10 mouse cellular contexts compared by ENCODE assay signal in the genomic region with DNA sequence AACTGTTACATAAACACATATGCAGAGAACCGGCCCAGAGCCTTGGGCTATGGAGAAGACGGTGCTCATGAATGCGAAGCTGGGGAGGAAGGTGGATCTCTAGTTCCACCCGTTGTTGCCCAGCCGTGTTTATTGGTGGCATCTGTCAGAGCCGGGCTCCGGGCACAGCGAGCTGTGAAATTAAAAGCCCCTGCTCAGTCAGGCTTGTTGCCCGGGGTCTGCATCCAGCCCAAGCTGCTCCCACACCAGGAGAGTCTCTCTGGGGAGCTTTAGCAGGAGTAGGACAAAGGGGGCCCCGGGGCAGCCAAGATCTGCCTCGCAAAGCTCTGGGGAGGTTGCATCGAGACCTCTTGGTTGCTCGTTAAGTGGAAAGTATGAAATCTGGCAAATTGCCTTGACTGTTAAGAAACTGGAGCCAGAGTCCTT. TPM values are rescaled to one million over a fixed set of nuclear protein-coding genes. Genes with fewer than 3 reads are reported as not detected.
DNase-seq lines count a peak whose midpoint lies in the region; ATAC-seq lines count a peak whose summit lies in the region.
"Had no signal": no experiment of that assay in that cellular context is flagged by ENCODE, and none has a peak within 500 bp of the region (broad histone marks: within the 10 kb centered on the region; RNA-seq: fewer than 3 reads in every experiment).

No protein-coding gene starts in this region.

- no peak overlapping the region for H3K4me3 ChIP-seq in embryonic facial prominence, embryonic 13.5 days
- H3K4me3 ChIP-seq in embryonic facial prominence, embryonic 10.5 days = no peak overlapping the region
- no peak overlapping the region for H3K4me3 ChIP-seq in brown adipose tissue, adult 24 weeks (ENCODE audit: insufficient read depth, low read depth, low read length)
- no peak overlapping the region for H3K4me3 ChIP-seq in hindbrain, embryonic 16.5 days (ENCODE audit: low read length)
- no peak overlapping the region for H3K4me3 ChIP-seq in midbrain, embryonic 12.5 days
- H3K4me3 ChIP-seq: heart, embryonic 12.5 days; lung, embryonic 15.5 days had no signal

- H3K27me3 ChIP-seq in embryonic facial prominence, embryonic 13.5 days = no peaks in the 10 kb centered on the region
- H3K27me3 ChIP-seq in embryonic facial prominence, embryonic 10.5 days (replicated peaks; ENCODE audit: low read depth, poor library complexity, severe bottlenecking) = no peaks in the 10 kb centered on the region
- no peaks in the 10 kb centered on the region for H3K27me3 ChIP-seq in hindbrain, embryonic 16.5 days (replicated peaks; ENCODE audit: control insufficient read depth, insufficient read depth, low read length)
- no peaks in the 10 kb centered on the region for H3K27me3 ChIP-seq in midbrain, embryonic 12.5 days
- H3K27me3 ChIP-seq: heart, embryonic 12.5 days; lung, embryonic 15.5 days had no signal

- H3K36me3 ChIP-seq in embryonic facial prominence, embryonic 13.5 days = no peaks in the 10 kb centered on the region
- H3K36me3 ChIP-seq in embryonic facial prominence, embryonic 10.5 days (replicated peaks) = peaks cover 3% of the 10 kb centered on the region; the same call in 1 of the 2 replicates
- no peaks in the 10 kb centered on the region for H3K36me3 ChIP-seq in hindbrain, embryonic 16.5 days (ENCODE audit: control insufficient read depth, insufficient read depth, low read length)
- no peaks in the 10 kb centered on the region for H3K36me3 ChIP-seq in midbrain, embryonic 12.5 days
- H3K36me3 ChIP-seq: lung, embryonic 15.5 days had no signal

- DNase-seq in embryonic facial prominence, embryonic 10.5 days (ENCODE audit: low spot score) = no peak
- DNase-seq in spleen, postnatal 10 days (ENCODE audit: low spot score in 2 of 2) = no peak
- DNase-seq in spleen, postnatal 4 days (ENCODE audit: low spot score in 2 of 2) = no peak
- DNase-seq in layer of hippocampus, adult 8-10 months (ENCODE audit: low spot score in 2 of 2) = no peak

- no peak overlapping the region for H3K4me2 ChIP-seq in embryonic facial prominence, embryonic 13.5 days
- no peak overlapping the region for H3K4me2 ChIP-seq in hindbrain, embryonic 16.5 days (ENCODE audit: low read length)
- no peak overlapping the region for H3K4me2 ChIP-seq in midbrain, embryonic 12.5 days (replicated peaks)

- H3K27ac ChIP-seq in embryonic facial prominence, embryonic 13.5 days = peak overlapping the region; percentile 33; the same call in 1 of the 2 replicates
- no peak overlapping the region; the same call in 1 of the 2 replicates for H3K27ac ChIP-seq in embryonic facial prominence, embryonic 10.5 days (replicated peaks)
- H3K27ac ChIP-seq in brown adipose tissue, adult 24 weeks (replicated peaks; ENCODE audit: low read depth, low read length) = peak overlapping the region; percentile 57
- peak overlapping the region; percentile 53 for H3K27ac ChIP-seq in hindbrain, embryonic 16.5 days (ENCODE audit: low read depth, low read length)
- H3K27ac ChIP-seq in midbrain, embryonic 12.5 days (replicated peaks) = peak overlapping the region; percentile 60
- H3K27ac ChIP-seq: lung, embryonic 15.5 days had no signal

- 45% methylated on average over 13 of the region's 13 CpGs for WGBS in embryonic facial prominence, embryonic 13.5 days
- 73% methylated on average over 13 of the region's 13 CpGs for WGBS in embryonic facial prominence, embryonic 10.5 days
- WGBS in hindbrain, embryonic 16.5 days = 24% methylated on average over 13 of the region's 13 CpGs
- 58% methylated on average over 13 of the region's 13 CpGs for WGBS in midbrain, embryonic 12.5 days

- no peak for ATAC-seq in embryonic facial prominence, embryonic 13.5 days (ENCODE audit: insufficient number of reproducible peaks, insufficient read depth, low FRiP score, low TSS enrichment, low read depth)
- peak; percentile 69 for ATAC-seq in hindbrain, embryonic 16.5 days
- no peak for ATAC-seq in midbrain, embryonic 12.5 days (ENCODE audit: low FRiP score, low read depth)

- H3K9ac ChIP-seq in embryonic facial prominence, embryonic 13.5 days = 0 out of 2 replicates have a peak overlapping the region, but pooled peaks have one; percentile 41
- H3K9ac ChIP-seq in hindbrain, embryonic 16.5 days (ENCODE audit: low read depth, low read length) = peak overlapping the region; percentile 7
- H3K9ac ChIP-seq in midbrain, embryonic 12.5 days (replicated peaks) = no peak overlapping the region
- H3K9ac ChIP-seq: heart, embryonic 12.5 days; lung, embryonic 15.5 days had no signal

- H3K9me3 ChIP-seq in embryonic facial prominence, embryonic 13.5 days = no peaks in the 10 kb centered on the region
- H3K9me3 ChIP-seq in embryonic facial prominence, embryonic 10.5 days = no peaks in the 10 kb centered on the region
- H3K9me3 ChIP-seq in hindbrain, embryonic 16.5 days (ENCODE audit: control insufficient read depth, low read length) = no peaks in the 10 kb centered on the region
- no peaks in the 10 kb centered on the region for H3K9me3 ChIP-seq in midbrain, embryonic 12.5 days
- H3K9me3 ChIP-seq: heart, embryonic 12.5 days; lung, embryonic 15.5 days had no signal

- H3K4me1 ChIP-seq in embryonic facial prominence, embryonic 13.5 days = peaks cover 20% of the 10 kb centered on the region
- peaks cover 20% of the 10 kb centered on the region for H3K4me1 ChIP-seq in embryonic facial prominence, embryonic 10.5 days
- peaks cover 13% of the 10 kb centered on the region for H3K4me1 ChIP-seq in brown adipose tissue, adult 24 weeks (ENCODE audit: control insufficient read depth, insufficient read depth, insufficient read length, low read length)
- H3K4me1 ChIP-seq in hindbrain, embryonic 16.5 days (ENCODE audit: control insufficient read depth, insufficient read depth, low read depth, low read length) = peaks cover 12% of the 10 kb centered on the region
- peaks cover 18% of the 10 kb centered on the region for H3K4me1 ChIP-seq in midbrain, embryonic 12.5 days

RNA-seq across cellular contexts. Expression of gene Rhof, which starts 22.2 kb away (rescaled TPM):
- polyA plus RNA-seq in embryonic facial prominence, embryonic 13.5 days (2015; fragmentation: Nextera tagmentation; extraction: Ambion mirVana) = 5.6 and 6.6 TPM in 2 replicates
- polyA plus RNA-seq in embryonic facial prominence, embryonic 10.5 days (2016; fragmentation: Nextera tagmentation; extraction: Ambion mirVana) = 1.2 and 2.2 TPM in 2 replicates
- 0.48 and 0.67 TPM in 2 replicates for polyA plus RNA-seq in brown adipose tissue, adult 24 weeks (2012; ENCODE audit: insufficient read depth, insufficient read length, missing spikeins)
- polyA plus RNA-seq in hindbrain, embryonic 16.5 days (2015; fragmentation: Nextera tagmentation; extraction: Ambion mirVana) = 26.6 and 29.7 TPM in 2 replicates
- polyA plus RNA-seq in midbrain, embryonic 12.5 days (2016; fragmentation: Nextera tagmentation; extraction: Ambion mirVana) = 1.9 and 2.4 TPM in 2 replicates
- total RNA-seq in layer of hippocampus, adult 8-10 months (2022) = 10 to 100 TPM; 42.0 to 46.6 (median 45.3) TPM

RNA-seq across cellular contexts. Expression of gene Setd1b, which starts 31.7 kb away (rescaled TPM):
- polyA plus RNA-seq in embryonic facial prominence, embryonic 13.5 days (2015; fragmentation: Nextera tagmentation; extraction: Ambion mirVana) = 12.3 and 13.0 TPM in 2 replicates
- polyA plus RNA-seq in embryonic facial prominence, embryonic 10.5 days (2016; fragmentation: Nextera tagmentation; extraction: Ambion mirVana) = 8.1 TPM in 2 replicates
- 5.4 and 8.3 TPM in 2 replicates for polyA plus RNA-seq in brown adipose tissue, adult 24 weeks (2012; ENCODE audit: insufficient read depth, insufficient read length, missing spikeins)
- 9.5 and 9.8 TPM in 2 replicates for polyA plus RNA-seq in hindbrain, embryonic 16.5 days (2015; fragmentation: Nextera tagmentation; extraction: Ambion mirVana)
- polyA plus RNA-seq in midbrain, embryonic 12.5 days (2016; fragmentation: Nextera tagmentation; extraction: Ambion mirVana) = 13.1 and 13.2 TPM in 2 replicates
- total RNA-seq in layer of hippocampus, adult 8-10 months (2022) = 10 to 100 TPM; 33.1 to 37.9 (median 35.0) TPM

RNA-seq across cellular contexts. Expression of gene Tmem120b, which starts 42.1 kb away (rescaled TPM):
- 14.4 and 15.8 TPM in 2 replicates for polyA plus RNA-seq in embryonic facial prominence, embryonic 13.5 days (2015; fragmentation: Nextera tagmentation; extraction: Ambion mirVana)
- 11.3 and 11.9 TPM in 2 replicates for polyA plus RNA-seq in embryonic facial prominence, embryonic 10.5 days (2016; fragmentation: Nextera tagmentation; extraction: Ambion mirVana)
- 91.8 and 116 TPM in 2 replicates for polyA plus RNA-seq in brown adipose tissue, adult 24 weeks (2012; ENCODE audit: insufficient read depth, insufficient read length, missing spikeins)
- 17.3 and 19.8 TPM in 2 replicates for polyA plus RNA-seq in hindbrain, embryonic 16.5 days (2015; fragmentation: Nextera tagmentation; extraction: Ambion mirVana)
- 10.8 and 12.7 TPM in 2 replicates for polyA plus RNA-seq in midbrain, embryonic 12.5 days (2016; fragmentation: Nextera tagmentation; extraction: Ambion mirVana)
- 10 to 100 TPM; 15.4 to 22.0 (median 18.7) TPM for total RNA-seq in layer of hippocampus, adult 8-10 months (2022)

RNA-seq across cellular contexts. Expression of gene Psmd9, which starts 58.9 kb away (rescaled TPM):
- 95.3 and 107 TPM in 2 replicates for polyA plus RNA-seq in embryonic facial prominence, embryonic 13.5 days (2015; fragmentation: Nextera tagmentation; extraction: Ambion mirVana)
- polyA plus RNA-seq in embryonic facial prominence, embryonic 10.5 days (2016; fragmentation: Nextera tagmentation; extraction: Ambion mirVana) = 79.1 and 89.3 TPM in 2 replicates
- 18.4 and 19.5 TPM in 2 replicates for polyA plus RNA-seq in brown adipose tissue, adult 24 weeks (2012; ENCODE audit: insufficient read depth, insufficient read length, missing spikeins)
- polyA plus RNA-seq in hindbrain, embryonic 16.5 days (2015; fragmentation: Nextera tagmentation; extraction: Ambion mirVana) = 77.2 and 89.4 TPM in 2 replicates
- polyA plus RNA-seq in midbrain, embryonic 12.5 days (2016; fragmentation: Nextera tagmentation; extraction: Ambion mirVana) = 64.5 and 75.4 TPM in 2 replicates
- total RNA-seq in layer of hippocampus, adult 8-10 months (2022) = 10 to 100 TPM; 26.2 to 34.3 (median 27.4) TPM
